Mouse (Mus musculus): ENCODE measurements at regions not wholly inside any gene's neighbourhood (a gene's known extent, or its start where the extent isn't known, plus 50 kb on each side); places are given as distances from the start of the nearest gene placed in this dataset.

GRCm38 (mm10) chr9:89532435-89532834 is 90.5 kb downstream of the Minar1 start:
- no peak for DNase-seq (ENCODE audit: low spot score)

GRCm38 (mm10) chr9:89524137-89524536 is 98.8 kb downstream of the Minar1 start:
- no peak for DNase-seq (ENCODE audit: low spot score)

GRCm38 (mm10) chr9:89523705-89524104 is 99.2 kb downstream of the Minar1 start:
- no peak for DNase-seq (ENCODE audit: low spot score)

- DNase-seq (ENCODE audit: low spot score) = no peak
Measured at GRCm38 (mm10) chr9:89508407-89509101, 114.4 kb downstream of the Minar1 start.

GRCm38 (mm10) chr9:89502083-89502482 is 120.8 kb downstream of the Minar1 start:
- no peak for DNase-seq (ENCODE audit: low spot score)

GRCm38 (mm10) chr9:89497399-89497749 is 125.6 kb downstream of the Minar1 start:
- no peak for DNase-seq (ENCODE audit: low spot score)

- DNase-seq (ENCODE audit: low spot score) = no peak
Measured at GRCm38 (mm10) chr9:89496729-89497398, 126.1 kb downstream of the Minar1 start.

GRCm38 (mm10) chr9:89487601-89488000 is 135.3 kb downstream of the Minar1 start:
- DNase-seq (ENCODE audit: low spot score) = no peak

- no peak for DNase-seq (ENCODE audit: low spot score)
Measured at GRCm38 (mm10) chr9:89479406-89479805, 143.5 kb downstream of the Minar1 start.

- DNase-seq (ENCODE audit: low spot score) = peak; percentile 3
Measured at GRCm38 (mm10) chr9:89461190-89461589, 161.7 kb downstream of the Minar1 start.

- no peak for DNase-seq (ENCODE audit: low spot score)
Measured at GRCm38 (mm10) chr9:89456666-89457065, 166.3 kb downstream of the Minar1 start.

- no peak for DNase-seq (ENCODE audit: low spot score)
Measured at GRCm38 (mm10) chr9:89449656-89450055, 173.3 kb downstream of the Minar1 start.
